Mouse (Mus musculus): Measurements from ENCODE around the gene 9430038I01Rik.

Gene 9430038I01Rik

GRCm38 (mm10) chr7:137365056-137365455 is 45.5 kb downstream of the 9430038I01Rik start:
- no peak for DNase-seq

GRCm38 (mm10) chr7:137364571-137364970 is 46.0 kb downstream of the 9430038I01Rik start:
- no peak for DNase-seq

- no peak for DNase-seq
Observed at GRCm38 (mm10) chr7:137346860-137347259, 63.7 kb downstream of the 9430038I01Rik start.

- DNase-seq = no peak
Observed at GRCm38 (mm10) chr7:137346068-137346467, 64.5 kb downstream of the 9430038I01Rik start.

- DNase-seq = no peak
Observed at GRCm38 (mm10) chr7:137333951-137334350, 76.6 kb downstream of the 9430038I01Rik start.

Measured in cerebellum, postnatal 25 days (tissue).